Mouse (Mus musculus) embryo, embryonic 10.5 days (tissue): ENCODE measurements around the gene Dnah1.

Experiments
- DNase-seq: peaks from one replicate; pipeline ENCODE4 v3.0.0-alpha.2; 2015; ENCODE audit warnings: low spot score

The Dnah1 gene

DNA sequence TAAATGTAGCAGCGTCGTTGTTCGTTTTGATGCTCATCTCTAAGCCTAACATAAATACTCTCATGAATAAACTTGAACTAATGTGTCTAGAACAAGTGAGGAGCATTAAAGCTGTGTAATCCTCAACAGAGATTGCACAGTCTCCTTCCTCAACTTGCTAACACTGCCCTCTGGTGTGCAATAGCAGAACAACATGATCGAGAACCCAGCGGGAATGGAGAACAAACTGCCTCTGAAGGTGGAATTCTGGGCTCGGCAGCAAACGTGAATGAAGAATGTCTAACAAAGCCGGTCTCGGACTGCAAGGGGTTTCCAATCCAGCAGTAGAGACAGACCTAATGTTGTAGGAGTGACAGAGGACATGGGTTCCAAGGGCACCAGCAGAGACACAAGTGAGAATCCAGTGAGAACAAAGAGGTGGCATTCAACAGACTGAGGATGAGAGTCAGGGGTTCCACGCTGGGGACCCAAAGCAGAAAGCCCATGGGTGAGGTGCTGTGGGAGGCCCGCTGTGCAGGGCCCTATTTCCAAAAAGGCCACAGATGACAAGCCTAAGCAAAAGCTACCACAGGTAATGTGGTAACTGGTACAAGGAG is 89.6 kb downstream of the Dnah1 start:
- DNase-seq = peak; percentile 94

DNA sequence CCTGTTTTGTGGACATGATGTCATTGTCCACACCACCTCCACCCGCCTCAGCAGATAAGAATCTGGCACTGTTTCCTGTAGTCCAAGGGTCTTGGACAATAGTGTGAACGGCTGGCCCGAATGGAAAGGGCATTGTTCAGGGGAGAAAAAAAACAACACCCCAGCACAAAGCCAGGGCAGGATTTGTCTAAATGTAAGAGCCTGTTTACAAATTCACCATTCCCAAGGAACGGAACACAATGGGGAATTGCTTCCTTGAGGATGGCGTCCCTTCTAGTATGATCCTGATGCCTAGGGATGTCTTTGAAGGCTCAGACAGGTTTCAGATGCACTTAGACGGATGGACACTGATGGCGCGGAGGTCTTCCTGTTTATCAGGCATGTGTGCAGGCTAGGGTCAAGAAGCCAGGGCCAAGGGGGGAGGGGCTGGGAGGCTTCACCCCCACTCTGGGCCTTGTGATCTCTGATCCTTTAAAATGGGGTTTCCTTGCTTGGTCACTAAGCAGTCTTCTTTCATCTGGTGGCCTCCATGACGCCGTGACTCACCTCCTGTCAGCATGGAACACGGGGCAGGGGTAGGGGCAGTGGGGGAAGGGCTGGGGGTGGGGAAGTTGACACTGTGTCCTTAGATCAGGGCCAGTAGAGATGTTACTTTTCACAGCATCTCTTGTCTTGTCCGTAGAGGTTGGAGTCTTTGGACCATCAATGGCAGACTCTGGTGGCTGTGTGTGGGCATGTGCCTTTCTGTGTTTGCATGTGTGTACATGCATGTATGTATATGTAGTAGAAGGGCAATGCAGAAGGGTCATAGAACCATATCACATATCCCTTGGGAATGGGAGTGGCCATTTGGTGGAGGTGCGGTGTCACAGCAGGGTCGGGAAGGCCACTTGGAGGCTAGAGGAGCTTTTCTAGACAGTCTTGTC is 90.4 kb downstream of the Dnah1 start:
- DNase-seq = no peak

- DNase-seq = no peak
Measured at GRCm38 (mm10) chr14:31232404-31233069, 91.2 kb downstream of the Dnah1 start.

DNA sequence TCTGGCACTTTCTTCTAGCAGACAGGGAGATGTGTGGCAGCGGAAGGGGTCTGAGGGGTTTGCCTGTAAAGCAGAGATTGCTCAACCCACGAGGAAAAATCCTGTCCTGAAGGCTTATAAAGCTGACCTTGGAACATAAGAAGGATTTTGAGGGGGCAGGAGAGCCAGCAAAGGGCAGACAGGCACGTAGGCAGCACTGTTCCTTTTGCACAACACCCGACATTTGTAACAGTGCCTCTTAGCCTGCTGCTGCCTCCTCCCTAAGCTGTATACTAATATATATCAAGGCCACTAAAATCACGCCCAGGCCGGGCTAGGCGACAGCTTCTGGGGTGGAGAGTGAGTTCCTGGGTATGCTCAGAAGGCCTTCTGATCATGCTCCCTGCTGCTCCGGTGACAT is 93.3 kb downstream of the Dnah1 start:
- DNase-seq = no peak

DNA sequence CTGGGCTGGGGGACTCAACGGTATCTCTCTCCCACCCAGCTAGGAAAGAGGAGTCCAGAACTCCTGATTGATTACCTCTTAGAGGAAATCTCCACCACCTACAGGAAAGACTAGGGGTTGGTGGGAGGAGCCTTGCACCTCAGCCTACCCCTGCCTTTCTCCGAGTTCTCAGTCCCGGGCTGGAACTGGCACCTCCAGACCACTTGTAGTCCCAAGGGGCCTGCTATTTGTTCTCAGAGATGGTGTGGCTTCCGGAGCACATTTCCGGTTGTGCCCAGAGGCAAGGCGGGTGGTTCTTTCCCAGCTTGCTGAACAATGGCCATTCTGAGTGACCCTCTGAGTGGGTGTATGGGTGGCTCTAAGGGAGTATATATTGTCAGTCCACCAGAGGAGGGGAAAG is 95.5 kb downstream of the Dnah1 start:
- no peak for DNase-seq

- no peak for DNase-seq
Measured at GRCm38 (mm10) chr14:31226978-31227377, 96.7 kb downstream of the Dnah1 start.

GRCm38 (mm10) chr14:31217666-31218065 is 106.0 kb downstream of the Dnah1 start, which contains the start of gene Sema3g:
Gene Sema3g, plus strand, starts transcription at chr14:31217860.
- DNase-seq = peak; percentile 77

GRCm38 (mm10) chr14:31216846-31217245 is 106.8 kb downstream of the Dnah1 start, which contains the start of gene Nisch:
Gene Nisch, minus strand, starts transcription at chr14:31216946.
- no peak for DNase-seq

DNA sequence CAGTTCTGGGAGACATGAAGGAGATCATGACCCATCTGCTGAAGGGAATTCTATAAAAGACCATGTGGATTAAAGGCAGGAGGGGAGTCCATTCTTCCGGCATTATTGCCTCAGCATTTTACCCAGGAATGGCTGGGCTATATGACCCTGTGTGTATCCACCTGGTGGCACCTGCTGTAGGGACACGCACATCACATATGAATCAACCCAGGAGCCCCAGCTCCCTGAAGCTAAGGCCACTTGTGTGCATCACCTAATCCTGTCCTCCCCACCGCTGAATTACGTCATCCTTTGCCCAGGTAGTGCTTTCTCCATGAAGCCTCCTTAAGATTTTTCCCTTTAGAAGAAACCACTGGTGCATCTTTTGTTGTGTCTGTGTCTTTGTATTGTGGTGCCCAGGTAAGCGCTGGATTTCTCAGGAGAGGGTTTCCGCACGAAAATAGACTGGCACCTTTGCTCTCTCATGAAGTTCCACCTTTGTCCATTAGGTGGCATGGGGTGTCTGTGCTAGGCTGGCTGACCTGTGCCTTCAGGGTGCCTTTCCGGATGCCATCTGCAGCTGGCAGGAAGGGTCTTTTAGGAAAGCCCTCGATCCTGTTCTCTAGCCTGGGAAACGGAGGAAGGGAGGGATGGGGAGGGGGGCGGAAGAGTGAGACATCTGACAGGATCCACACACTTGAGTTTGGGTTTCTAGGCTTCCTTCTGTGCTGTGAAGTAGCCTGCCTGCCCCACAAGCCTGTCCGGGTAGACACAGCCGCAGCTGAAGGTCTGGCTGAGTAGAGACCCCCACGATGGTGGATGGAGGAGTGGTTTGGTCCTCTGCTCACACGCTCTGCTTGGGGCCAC is 108.3 kb downstream of the Dnah1 start:
- peak; percentile 83 for DNase-seq

DNA sequence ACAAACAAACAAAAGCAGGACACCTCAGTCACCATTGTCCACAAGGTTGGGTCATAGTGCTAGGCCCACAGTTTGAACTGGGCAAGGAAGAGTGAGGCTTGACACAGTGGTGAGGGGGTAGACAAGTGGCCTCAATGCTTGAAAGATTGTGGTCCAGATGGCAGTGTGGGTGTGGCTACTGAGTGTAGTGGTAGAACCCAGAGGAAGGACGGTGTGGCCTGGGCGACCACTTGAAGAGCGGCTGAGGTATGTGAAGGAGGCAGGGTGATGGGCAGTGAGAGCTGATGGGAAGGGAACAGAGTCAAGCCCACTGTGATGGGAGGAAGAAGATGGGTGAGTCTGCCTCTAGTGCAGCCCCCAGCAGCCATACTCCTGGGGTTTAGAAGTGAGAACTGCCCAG is 109.0 kb downstream of the Dnah1 start:
- DNase-seq = no peak

- no peak for DNase-seq
Measured at GRCm38 (mm10) chr14:31213868-31214267, 109.8 kb downstream of the Dnah1 start.

- DNase-seq = no peak
Measured at GRCm38 (mm10) chr14:31212499-31212898, 111.2 kb downstream of the Dnah1 start.

GRCm38 (mm10) chr14:31211854-31212253 is 111.8 kb downstream of the Dnah1 start:
- DNase-seq = no peak
